Mouse (Mus musculus): Measurements from ENCODE around the gene Krtcap3.

DNA sequence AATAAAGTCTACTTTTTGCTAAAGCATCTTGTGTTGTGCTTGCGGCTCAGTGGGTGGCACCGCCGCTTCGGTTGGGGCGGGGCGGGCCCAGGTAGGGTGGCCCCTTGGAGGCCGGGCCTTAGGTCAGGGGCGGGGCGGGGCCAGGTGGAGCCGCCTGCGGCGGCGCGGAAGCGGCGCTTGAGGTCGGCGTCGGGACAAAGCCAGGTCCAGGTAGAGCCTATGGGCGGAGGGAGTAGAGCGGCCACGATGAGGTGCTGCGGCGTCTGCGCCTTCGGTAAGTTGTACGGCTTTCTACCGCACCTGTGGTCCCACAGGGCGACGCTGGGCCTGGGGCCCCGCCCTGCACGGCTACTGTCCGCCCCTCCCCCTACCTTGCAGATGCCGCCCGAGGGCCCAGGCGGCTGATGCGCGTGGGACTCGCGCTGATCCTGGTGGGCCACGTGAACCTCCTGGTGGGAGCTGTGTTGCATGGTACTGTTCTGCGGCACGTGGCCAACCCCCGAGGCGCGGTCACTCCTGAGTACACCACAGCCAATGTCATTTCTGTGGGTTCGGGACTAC lies at the start of gene Krtcap3:
- TF ChIP-seq GATA1 (IDR thresholded peaks at IDR 0.05; ENCODE audit: borderline replicate concordance, low read length) (no peak), FLI1 (IDR thresholded peaks at IDR 0.05; ENCODE audit: low read length) (no peak)

Data from megakaryocyte, embryonic 14.5 days (primary cell).